In genomic region chr1:78819592-78819991, GRCm38 (mm10) we compare ENCODE assay signal across 8 mouse cellular contexts. TPM values are rescaled to one million over a fixed set of nuclear protein-coding genes. Genes with fewer than 3 reads are reported as not detected.
DNase-seq lines count a peak whose midpoint lies in the region; ATAC-seq and TF ChIP-seq lines count a peak whose summit lies in the region.

No protein-coding gene starts in this region.

- H3K4me3 ChIP-seq in forebrain, embryonic 14.5 days (ENCODE audit: low read depth, low read length) = no peak overlapping the region
- H3K4me3 ChIP-seq in forebrain, embryonic 11.5 days (ENCODE audit: low read depth, low read length) = no peak overlapping the region
- H3K4me3 ChIP-seq in kidney, postnatal 0 days (replicated peaks; ENCODE audit: low read depth, low read length) = no peak overlapping the region
- H3K4me3 ChIP-seq in stomach, postnatal 0 days (ENCODE audit: low read depth, low read length) = peak overlapping the region; percentile 33; the same call in 1 of the 2 replicates

- peak; percentile 89 for DNase-seq in forebrain, embryonic 14.5 days (ENCODE audit: low spot score)
- DNase-seq in forebrain, embryonic 11.5 days (ENCODE audit: low spot score) = no peak
- DNase-seq in 3T3-L1 (ENCODE audit: low read depth, low spot score) = peak; percentile 41
- DNase-seq in gastrocnemius, postnatal 10 days = peak; percentile 38
- DNase-seq in kidney, postnatal 0 days (ENCODE audit: low spot score) = peak; percentile 87
- peak; percentile 24 for DNase-seq in stomach, postnatal 0 days (ENCODE audit: low spot score)
- DNase-seq in layer of hippocampus, adult 18-20 months (ENCODE audit: low spot score in 2 of 2) = no peak
- no peak for DNase-seq in spleen, adult 12 weeks (ENCODE audit: low spot score)

- no peak overlapping the region for H3K4me2 ChIP-seq in forebrain, embryonic 14.5 days (ENCODE audit: low read length)
- no peak overlapping the region for H3K4me2 ChIP-seq in forebrain, embryonic 11.5 days (ENCODE audit: low read depth, low read length, severe bottlenecking)
- H3K4me2 ChIP-seq in kidney, postnatal 0 days (ENCODE audit: low read length) = peak overlapping the region; percentile 43; the same call in 1 of the 2 replicates
- H3K4me2 ChIP-seq in stomach, postnatal 0 days (replicated peaks; ENCODE audit: low read depth) = peak overlapping the region; percentile 47

- H3K27ac ChIP-seq in forebrain, embryonic 14.5 days (ENCODE audit: low read depth, low read length) = no peak overlapping the region
- H3K27ac ChIP-seq in forebrain, embryonic 11.5 days (ENCODE audit: low read depth, low read length) = no peak overlapping the region
- H3K27ac ChIP-seq in kidney, postnatal 0 days = peak overlapping the region; percentile 38
- H3K27ac ChIP-seq in stomach, postnatal 0 days (replicated peaks) = peak overlapping the region; percentile 59

- H3K4me1 ChIP-seq in forebrain, embryonic 14.5 days (ENCODE audit: control insufficient read depth, insufficient read depth, low read length) = peaks cover 15% of the 10 kb centered on the region; the same call in 1 of the 2 replicates
- H3K4me1 ChIP-seq in forebrain, embryonic 11.5 days (replicated peaks; ENCODE audit: control insufficient read depth, insufficient read depth, low read length) = no peaks in the 10 kb centered on the region; the same call in 1 of the 2 replicates
- H3K4me1 ChIP-seq in kidney, postnatal 0 days (replicated peaks; ENCODE audit: insufficient read depth, low read length) = peaks cover 16% of the 10 kb centered on the region; the same call in 1 of the 2 replicates
- peaks cover 7% of the 10 kb centered on the region; the same call in 1 of the 2 replicates for H3K4me1 ChIP-seq in stomach, postnatal 0 days (replicated peaks; ENCODE audit: control insufficient read depth, insufficient read depth)

- H3K9ac ChIP-seq in forebrain, embryonic 14.5 days (ENCODE audit: low read length) = no peak overlapping the region
- no peak overlapping the region for H3K9ac ChIP-seq in forebrain, embryonic 11.5 days (ENCODE audit: low read length)
- no peak overlapping the region for H3K9ac ChIP-seq in kidney, postnatal 0 days (ENCODE audit: low read depth, low read length)
- H3K9ac ChIP-seq in stomach, postnatal 0 days (ENCODE audit: low read length) = no peak overlapping the region

- WGBS in forebrain, embryonic 14.5 days = 22% methylated on average over 7 of the region's 7 CpGs
- WGBS in forebrain, embryonic 11.5 days = 63% methylated on average over 7 of the region's 7 CpGs
- WGBS in kidney, postnatal 0 days = 33% methylated on average over 7 of the region's 7 CpGs
- WGBS in stomach, postnatal 0 days = 21% methylated on average over 7 of the region's 7 CpGs

- no peaks in the 10 kb centered on the region for H3K27me3 ChIP-seq in forebrain, embryonic 14.5 days (replicated peaks; ENCODE audit: control insufficient read depth, insufficient read depth, low read length)
- no peaks in the 10 kb centered on the region for H3K27me3 ChIP-seq in forebrain, embryonic 11.5 days (ENCODE audit: control insufficient read depth, insufficient read depth, low read length)
- no peaks in the 10 kb centered on the region for H3K27me3 ChIP-seq in kidney, postnatal 0 days (ENCODE audit: insufficient read depth, low read length)
- no peaks in the 10 kb centered on the region for H3K27me3 ChIP-seq in stomach, postnatal 0 days (ENCODE audit: control insufficient read depth, insufficient read depth, low read length)

- TF ChIP-seq EP300 in stomach, postnatal 0 days (optimal IDR thresholded peaks at IDR 0.05) = no peak

- no peaks in the 10 kb centered on the region for H3K36me3 ChIP-seq in forebrain, embryonic 14.5 days (ENCODE audit: control insufficient read depth, insufficient read depth, low read length)
- H3K36me3 ChIP-seq in forebrain, embryonic 11.5 days (ENCODE audit: control insufficient read depth, insufficient read depth, low read length) = no peaks in the 10 kb centered on the region
- H3K36me3 ChIP-seq in kidney, postnatal 0 days (ENCODE audit: insufficient read depth, low read length) = no peaks in the 10 kb centered on the region
- no peaks in the 10 kb centered on the region for H3K36me3 ChIP-seq in stomach, postnatal 0 days (ENCODE audit: control insufficient read depth, insufficient read depth, low read length)

- ATAC-seq in forebrain, embryonic 14.5 days = peak; percentile 80
- no peak for ATAC-seq in forebrain, embryonic 11.5 days (replicated peaks; ENCODE audit: low FRiP score)
- no peak for ATAC-seq in kidney, postnatal 0 days (replicated peaks; ENCODE audit: low FRiP score, low read depth)
- ATAC-seq in stomach, postnatal 0 days (ENCODE audit: low FRiP score, low TSS enrichment) = no peak; the same call in 1 of the 2 replicates

- no peak for TF ChIP-seq CTCF in kidney, postnatal 0 days (IDR thresholded peaks at IDR 0.05; ENCODE audit: low read depth)
- no peak for TF ChIP-seq CTCF in stomach, postnatal 0 days (IDR thresholded peaks at IDR 0.05; ENCODE audit: low read depth)

- no peaks in the 10 kb centered on the region for H3K9me3 ChIP-seq in forebrain, embryonic 14.5 days (replicated peaks; ENCODE audit: control insufficient read depth, low read length)
- H3K9me3 ChIP-seq in forebrain, embryonic 11.5 days (ENCODE audit: control insufficient read depth, low read length) = no peaks in the 10 kb centered on the region
- H3K9me3 ChIP-seq in kidney, postnatal 0 days (replicated peaks; ENCODE audit: low read length) = no peaks in the 10 kb centered on the region
- H3K9me3 ChIP-seq in stomach, postnatal 0 days (ENCODE audit: control insufficient read depth, low read length) = no peaks in the 10 kb centered on the region

RNA-seq across cellular contexts. Expression of gene Kcne4, which starts 3.0 kb away (rescaled TPM):
- polyA plus RNA-seq in forebrain, embryonic 14.5 days (2014; fragmentation: Nextera tagmentation; extraction: Ambion mirVana) = 1.2 and 1.3 TPM in 2 replicates
- 0.52 and 0.75 TPM in 2 replicates for polyA plus RNA-seq in forebrain, embryonic 11.5 days (2014; fragmentation: Nextera tagmentation; extraction: Ambion mirVana)
- total RNA-seq in gastrocnemius, postnatal 10 days (2021) = 1 to 10 TPM; 3.2 to 3.4 TPM
- 5.8 TPM in 2 replicates for polyA plus RNA-seq in kidney, postnatal 0 days (2015; fragmentation: Nextera tagmentation; extraction: Ambion mirVana)
- polyA plus RNA-seq in stomach, postnatal 0 days (2015; fragmentation: Nextera tagmentation; extraction: Ambion mirVana) = 13.8 and 15.0 TPM in 2 replicates
- under 1 TPM; 0.84 to 0.87 TPM for total RNA-seq in layer of hippocampus, adult 18-20 months (2021)

Comparison
In these comparisons a context has a peak if more than half of its experiments do, and no peak if none do; other contexts are left out.
1. DNase-seq: peak in forebrain, embryonic 14.5 days (single experiment), 3T3-L1 (single experiment), gastrocnemius, postnatal 10 days (single experiment), kidney, postnatal 0 days (single experiment) and stomach, postnatal 0 days (single experiment); none in forebrain, embryonic 11.5 days (single experiment), layer of hippocampus, adult 18-20 months (0 of 2) and spleen, adult 12 weeks (single experiment).
2. H3K27ac ChIP-seq: peak in kidney, postnatal 0 days (single experiment) and stomach, postnatal 0 days (single experiment); none in forebrain, embryonic 14.5 days (single experiment) and forebrain, embryonic 11.5 days (single experiment).
3. H3K4me2 ChIP-seq: peak in kidney, postnatal 0 days (single experiment) and stomach, postnatal 0 days (single experiment); none in forebrain, embryonic 14.5 days (single experiment) and forebrain, embryonic 11.5 days (single experiment).